Mouse (Mus musculus) embryonic fibroblast, embryonic 13.5 days (primary cell): ENCODE data around the gene Hadh.

Experiments used
- CTCF ChIP-seq: IDR thresholded peaks from 2 replicates; pipeline ENCODE4 v1.5.1; 2011; ENCODE audit warnings: mild to moderate bottlenecking, control low read depth, low read length, moderate library complexity, borderline replicate concordance; ENCODE audit not compliant: insufficient read depth
- POLR2A ChIP-seq: IDR thresholded peaks from 2 replicates; pipeline ENCODE4 v1.6.1; 2011; ENCODE audit warnings: low read depth, mild to moderate bottlenecking, control low read depth, low read length, moderate library complexity

- peak; percentile 68 for TF ChIP-seq POLR2A
- 0 out of 2 replicates have a peak, but pooled peaks have one; percentile 17 for TF ChIP-seq CTCF
Observed at GRCm38 (mm10) chr3:131302452-131303319, 30.8 kb upstream of the Hadh start, which contains the start of gene Cyp2u1.
